8 mouse cellular contexts compared by ENCODE assay signal in genomic region chr3:96172197-96173178, GRCm38 (mm10). TPM values are rescaled to one million over a fixed set of nuclear protein-coding genes. Genes with fewer than 3 reads are reported as not detected.
DNase-seq lines count a peak whose midpoint lies in the region; ATAC-seq and TF ChIP-seq lines count a peak whose summit lies in the region.

Sf3b4 (plus strand) TSS chr3:96172332.

- H3K9ac ChIP-seq in limb, embryonic 12.5 days (replicated peaks) = peak within 1 kb of the TSS; percentile 77
- H3K9ac ChIP-seq in midbrain, embryonic 15.5 days = peak within 1 kb of the TSS; percentile 89

- H3K4me2 ChIP-seq in limb, embryonic 12.5 days = peak within 1 kb of the TSS; percentile 82
- peak within 1 kb of the TSS; percentile 98 for H3K4me2 ChIP-seq in midbrain, embryonic 15.5 days

- peaks cover 67% of the 10 kb centered on the region for H3K36me3 ChIP-seq in limb, embryonic 12.5 days
- peaks cover 19% of the 10 kb centered on the region; the same call in 1 of the 2 replicates for H3K36me3 ChIP-seq in midbrain, embryonic 15.5 days (replicated peaks)
- H3K36me3 ChIP-seq in spleen, adult 2 months (ENCODE audit: control insufficient read depth, insufficient read depth, low read length) = peaks cover 9% of the 10 kb centered on the region

- peak within 1 kb of the TSS; percentile 99 for H3K27ac ChIP-seq in limb, embryonic 12.5 days
- peak within 1 kb of the TSS; percentile 99 for H3K27ac ChIP-seq in midbrain, embryonic 15.5 days
- peak within 1 kb of the TSS; percentile 91 for H3K27ac ChIP-seq in spleen, adult 2 months (ENCODE audit: insufficient read depth, low read length)

- peak; percentile 91 for ATAC-seq in limb, embryonic 12.5 days (ENCODE audit: insufficient number of reproducible peaks, insufficient read depth, low FRiP score, low TSS enrichment, low read depth)
- ATAC-seq in midbrain, embryonic 15.5 days (replicated peaks) = peak; percentile 93

- H3K9me3 ChIP-seq in limb, embryonic 12.5 days = no peaks in the 10 kb centered on the region
- no peaks in the 10 kb centered on the region for H3K9me3 ChIP-seq in midbrain, embryonic 15.5 days

- H3K4me3 ChIP-seq in limb, embryonic 12.5 days (replicated peaks) = peak within 1 kb of the TSS; percentile 72
- H3K4me3 ChIP-seq in midbrain, embryonic 15.5 days = peak within 1 kb of the TSS; percentile 91
- peak within 1 kb of the TSS; percentile 76 for H3K4me3 ChIP-seq in spleen, adult 2 months (ENCODE audit: extremely low read depth, insufficient read depth, insufficient read length)

- peaks cover 33% of the 10 kb centered on the region for H3K4me1 ChIP-seq in limb, embryonic 12.5 days (replicated peaks)
- peaks cover 44% of the 10 kb centered on the region for H3K4me1 ChIP-seq in midbrain, embryonic 15.5 days
- peaks cover 14% of the 10 kb centered on the region; the same call in 1 of the 2 replicates for H3K4me1 ChIP-seq in spleen, adult 2 months (ENCODE audit: control insufficient read depth, insufficient read depth, insufficient read length)

- under 1% methylated on average over 58 of the region's 58 CpGs for WGBS in limb, embryonic 12.5 days
- under 1% methylated on average over 53 of the region's 58 CpGs for WGBS in midbrain, embryonic 15.5 days
- under 1% methylated on average over 58 of the region's 58 CpGs for WGBS in spleen, adult 2 months

- DNase-seq in layer of hippocampus, adult 11-12 months (ENCODE audit: low spot score) = peak; percentile 82
- DNase-seq in layer of hippocampus, adult 9-10 months (ENCODE audit: low spot score) = no peak
- DNase-seq in embryo, embryonic 9.5 days (ENCODE audit: extremely low spot score) = peak; percentile 97
- no peak for DNase-seq in gonadal fat pad, adult 2 months (ENCODE audit: low read depth)
- DNase-seq in kidney, adult 11 months = peak; percentile 85
- peak; percentile 79 to 87 for DNase-seq in spleen, adult 2 months (ENCODE audit: low read depth in 1 of 2, low spot score in 2 of 2)

- no peaks in the 10 kb centered on the region for H3K27me3 ChIP-seq in limb, embryonic 12.5 days
- no peaks in the 10 kb centered on the region for H3K27me3 ChIP-seq in midbrain, embryonic 15.5 days (replicated peaks)
- H3K27me3 ChIP-seq in spleen, adult 2 months (ENCODE audit: control insufficient read depth, insufficient read depth, low read length) = no peaks in the 10 kb centered on the region

- peak; percentile 65 for TF ChIP-seq POLR2A in spleen, adult 2 months (IDR thresholded peaks at IDR 0.05; ENCODE audit: low read depth, low read length)

- TF ChIP-seq CTCF in spleen, adult 2 months (IDR thresholded peaks at IDR 0.05; ENCODE audit: extremely low read depth, insufficient read depth, insufficient read length, insufficient replicate concordance) = no peak

RNA-seq across cellular contexts. Expression of gene Sf3b4, which starts in this region (rescaled TPM):
- 51.4 and 62.1 TPM in 2 replicates for polyA plus RNA-seq in gonadal fat pad, adult 2 months (2012; rRNA removed)
- polyA plus RNA-seq in limb, embryonic 12.5 days (2016; fragmentation: Nextera tagmentation; extraction: Ambion mirVana) = 178 and 209 TPM in 2 replicates
- 138 and 147 TPM in 2 replicates for polyA plus RNA-seq in midbrain, embryonic 15.5 days (2015; fragmentation: Nextera tagmentation; extraction: Ambion mirVana)
- 62.2 and 91.8 TPM in 2 replicates for polyA plus RNA-seq in spleen, adult 2 months (2012; rRNA removed)

Comparison
In these comparisons a context has a peak if more than half of its experiments do, and no peak if none do; other contexts are left out.
1. DNase-seq: peak in layer of hippocampus, adult 11-12 months (single experiment), embryo, embryonic 9.5 days (single experiment), kidney, adult 11 months (single experiment) and spleen, adult 2 months (2 of 2); none in layer of hippocampus, adult 9-10 months (single experiment) and gonadal fat pad, adult 2 months (single experiment).
2. Peak in every context shown above with its lines, with median percentiles within 50 percentile points of each other: H3K27ac ChIP-seq and H3K4me3 ChIP-seq.